Mouse (Mus musculus) kidney, postnatal 0 days (tissue): ENCODE results near the gene Pcmtd2. TPM values are rescaled to one million over a fixed set of nuclear protein-coding genes. Genes with fewer than 3 reads are reported as not detected.
"Not testable (repeated sequence)": the region's sequence is repeated elsewhere in the genome, so short reads cannot be mapped to it uniquely, and the experiment has no call there.

Experiments
- ATAC-seq: fragments of 200-750 bp; cut with Nextera tagmentation; replicated peaks from 2 replicates; pipeline ENCODE4 v1.8.0; 2017; ENCODE audit warnings: low read depth, moderate number of reproducible peaks, moderate TSS enrichment, moderate library complexity; ENCODE audit not compliant: low FRiP score
- DNase-seq: peaks from one replicate; pipeline ENCODE4 v3.0.0-alpha.2; 2016; ENCODE audit warnings: low spot score
- H3K27ac ChIP-seq: fragments of 300-500 bp; sonication (generic); 2 replicates; pipeline ENCODE4 v1.5.1; 2014; ENCODE audit warnings: mild to moderate bottlenecking
- H3K27me3 ChIP-seq: fragments of 300-500 bp; sonication (generic); 2 replicates; pipeline ENCODE4 v1.6.1; 2014; ENCODE audit warnings: low read length, mixed read lengths; ENCODE audit not compliant: insufficient read depth
- H3K36me3 ChIP-seq: fragments of 300-500 bp; sonication (generic); 2 replicates; pipeline ENCODE4 v1.6.1; 2014; ENCODE audit warnings: low read length, mixed read lengths; ENCODE audit not compliant: insufficient read depth
- H3K4me1 ChIP-seq: fragments of 300-500 bp; sonication (generic); replicated peaks from 2 replicates; pipeline ENCODE4 v1.6.1; 2014; ENCODE audit warnings: antibody characterized with exemption, low read length, mixed read lengths; ENCODE audit not compliant: insufficient read depth
- H3K4me2 ChIP-seq: fragments of 300-500 bp; sonication (generic); 2 replicates; pipeline ENCODE4 v1.6.1; 2014; ENCODE audit warnings: mild to moderate bottlenecking, low read length, moderate library complexity, mixed read lengths
- H3K4me3 ChIP-seq: fragments of 300-500 bp; sonication (generic); replicated peaks from 2 replicates; pipeline ENCODE4 v1.5.1; 2014; ENCODE audit warnings: low read depth, low read length
- H3K9ac ChIP-seq: fragments of 300-500 bp; sonication (generic); 2 replicates; pipeline ENCODE4 v1.6.1; 2014; ENCODE audit warnings: low read depth, low read length
- H3K9me3 ChIP-seq: fragments of 300-500 bp; sonication (generic); replicated peaks from 2 replicates; pipeline ENCODE4 v1.6.1; 2016; ENCODE audit warnings: low read length, inconsistent platforms, mixed read lengths
- CTCF ChIP-seq: IDR thresholded peaks from 2 replicates; pipeline ENCODE4 v1.5.1; 2016; ENCODE audit warnings: antibody characterized with exemption, low read depth, mild to moderate bottlenecking, moderate library complexity
- WGBS: fragments of 180-500 bp; shearing (Covaris S2); extraction: QIAGEN DNeasy Blood & Tissue Kit; methylation state at CpG from one replicate; pipeline ENCODE4 v1.1.7; 2014; 5-methylcytosine and 5-hydroxymethylcytosine counted together
- polyA plus RNA-seq: library from polyadenylated mRNA; unstranded; fragments of >200 nt; fragmentation: Nextera tagmentation; extraction: Ambion mirVana; gene quantifications from 2 replicates; pipeline ENCODE4 v1.2.1, GENCODE M21; 2015

Gene Pcmtd2
- 39.5 and 41.7 TPM in 2 replicates for polyA plus RNA-seq

- H3K4me2 ChIP-seq: peak within 1 kb of the TSS; percentile 58
- peaks cover 2% of the 10 kb centered on the region; the same call in 1 of the 2 replicates for H3K36me3 ChIP-seq
- peak within 1 kb of the TSS; percentile 76 for H3K9ac ChIP-seq
- no peaks in the 10 kb centered on the region for H3K9me3 ChIP-seq
- peak within 1 kb of the TSS; percentile 70 for H3K4me3 ChIP-seq
- H3K4me1 ChIP-seq: peaks cover 4% of the 10 kb centered on the region; the same call in 1 of the 2 replicates
- ATAC-seq (peak; percentile 98), DNase-seq (peak; percentile 98)
- no peaks in the 10 kb centered on the region for H3K27me3 ChIP-seq
- under 1% methylated on average over 35 of the region's 35 CpGs for WGBS
- H3K27ac ChIP-seq: peak within 1 kb of the TSS; percentile 91
- no peak for TF ChIP-seq CTCF
Measured at GRCm38 (mm10) chr2:181837372-181838292, at the start of gene Pcmtd2. TSS of gene Pcmtd2 (plus strand) at chr2:181837854.

GRCm38 (mm10) chr2:181789396-181789795 is 48.3 kb upstream of the Pcmtd2 start:
- H3K36me3 ChIP-seq: no peaks in the 10 kb centered on the region
- no peak overlapping the region for H3K9ac ChIP-seq
- H3K4me3 ChIP-seq: no peak overlapping the region
- H3K4me2 ChIP-seq: no peak overlapping the region
- DNase-seq (no peak), ATAC-seq (no peak)
- H3K27ac ChIP-seq: no peak overlapping the region
- H3K9me3 ChIP-seq: no peaks in the 10 kb centered on the region
- WGBS: 80% methylated on average over 6 of the region's 6 CpGs
- TF ChIP-seq CTCF: no peak
- H3K4me1 ChIP-seq: no peaks in the 10 kb centered on the region
- H3K27me3 ChIP-seq: no peaks in the 10 kb centered on the region

- not testable (repeated sequence) for ATAC-seq, H3K9ac ChIP-seq, H3K4me3 ChIP-seq, H3K4me1 ChIP-seq, H3K27ac ChIP-seq, H3K27me3 ChIP-seq, H3K36me3 ChIP-seq, H3K9me3 ChIP-seq, DNase-seq, H3K4me2 ChIP-seq
- whole genome bisulfite sequencing: 86% methylated on average over 8 of the region's 8 CpGs
Measured at GRCm38 (mm10) chr2:181793186-181793585, 44.5 kb upstream of the Pcmtd2 start.

- H3K4me2 ChIP-seq: no peak overlapping the region
- H3K27me3 ChIP-seq: no peaks in the 10 kb centered on the region
- ATAC-seq: no peak
- no peaks in the 10 kb centered on the region for H3K36me3 ChIP-seq
- H3K9me3 ChIP-seq: no peaks in the 10 kb centered on the region
- H3K27ac ChIP-seq: no peak overlapping the region
- H3K4me1 ChIP-seq: no peaks in the 10 kb centered on the region
- 64% methylated on average over 3 of the region's 3 CpGs for WGBS
- TF ChIP-seq CTCF: no peak
- H3K4me3 ChIP-seq: no peak overlapping the region
- no peak overlapping the region for H3K9ac ChIP-seq
- DNase-seq: no peak
Measured at GRCm38 (mm10) chr2:181795641-181796130, 42.0 kb upstream of the Pcmtd2 start.

GRCm38 (mm10) chr2:181797672-181798071 is 40.0 kb upstream of the Pcmtd2 start:
- no peaks in the 10 kb centered on the region for H3K9me3 ChIP-seq
- no peak overlapping the region for H3K4me3 ChIP-seq
- WGBS: 74% methylated on average over 8 of the region's 8 CpGs
- no peaks in the 10 kb centered on the region for H3K4me1 ChIP-seq
- H3K4me2 ChIP-seq: no peak overlapping the region
- no peak for TF ChIP-seq CTCF
- H3K9ac ChIP-seq: no peak overlapping the region
- H3K27ac ChIP-seq: no peak overlapping the region
- DNase-seq (no peak), ATAC-seq (no peak)
- H3K27me3 ChIP-seq: no peaks in the 10 kb centered on the region
- H3K36me3 ChIP-seq: no peaks in the 10 kb centered on the region

GRCm38 (mm10) chr2:181829032-181829650 is 8.5 kb upstream of the Pcmtd2 start:
- Histone ChIP-seq H3K36me3 (no peaks in the 10 kb centered on the region), H3K27ac (no peak overlapping the region), H3K4me1 (no peaks in the 10 kb centered on the region), H3K27me3 (no peaks in the 10 kb centered on the region), H3K9ac (no peak overlapping the region), H3K4me2 (no peak overlapping the region), H3K4me3 (no peak overlapping the region), H3K9me3 (no peaks in the 10 kb centered on the region)
- no peak for TF ChIP-seq CTCF
- 64% methylated on average over 2 of the region's 2 CpGs for WGBS
- ATAC-seq (no peak), DNase-seq (no peak)
